Mouse (Mus musculus) heart, embryonic 13.5 days (tissue): ENCODE measurements around the gene Tmem163. TPM values are rescaled to one million over a fixed set of nuclear protein-coding genes. Genes with fewer than 3 reads are reported as not detected.
A peak's percentile ranks its signal among the peaks of the same experiment; 100 is the strongest.

Experiments
- ATAC-seq: fragments of 200-750 bp; cut with Nextera tagmentation; 2 replicates; pipeline ENCODE4 v1.8.0; 2017; ENCODE audit warnings: moderate TSS enrichment; ENCODE audit not compliant: insufficient number of reproducible peaks, low FRiP score, low TSS enrichment; ENCODE audit errors: extremely low read depth
- H3K27ac ChIP-seq: fragments of 300-500 bp; sonication (generic); replicated peaks from 2 replicates; pipeline ENCODE4 v1.5.1; 2015; ENCODE audit warnings: moderate library complexity, mild to moderate bottlenecking, inconsistent platforms
- H3K27me3 ChIP-seq: fragments of 300-500 bp; sonication (generic); replicated peaks from 2 replicates; pipeline ENCODE4 v1.6.1; 2015; ENCODE audit warnings: mild to moderate bottlenecking, inconsistent platforms
- H3K36me3 ChIP-seq: fragments of 300-500 bp; sonication (generic); 2 replicates; pipeline ENCODE4 v1.6.1; 2015; ENCODE audit warnings: mild to moderate bottlenecking, inconsistent platforms
- H3K4me1 ChIP-seq: fragments of 300-500 bp; sonication (generic); 2 replicates; pipeline ENCODE4 v1.6.1; 2015; ENCODE audit warnings: inconsistent platforms
- H3K4me2 ChIP-seq: fragments of 300-500 bp; sonication (generic); 2 replicates; pipeline ENCODE4 v1.6.1; 2015; ENCODE audit warnings: inconsistent platforms, mild to moderate bottlenecking, moderate library complexity
- H3K4me3 ChIP-seq: fragments of 300-500 bp; sonication (generic); 2 replicates; pipeline ENCODE4 v1.5.1; 2015; ENCODE audit warnings: moderate library complexity, mild to moderate bottlenecking, inconsistent platforms
- H3K9ac ChIP-seq: fragments of 300-500 bp; sonication (generic); 2 replicates; pipeline ENCODE4 v1.6.1; 2015; ENCODE audit warnings: inconsistent platforms, mild to moderate bottlenecking, moderate library complexity
- H3K9me3 ChIP-seq: fragments of 300-500 bp; sonication (generic); 2 replicates; pipeline ENCODE4 v1.6.1; 2016; ENCODE audit warnings: inconsistent platforms
- WGBS: fragments of 180-500 bp; shearing (Covaris S2); methylation state at CpG from one replicate; pipeline ENCODE4 v1.1.7; 2015; ENCODE audit warnings: mixed read lengths; 5-methylcytosine and 5-hydroxymethylcytosine counted together
- polyA plus RNA-seq: library from polyadenylated mRNA; unstranded; fragments of >200 nt; fragmentation: Nextera tagmentation; extraction: Ambion mirVana; gene quantifications from 2 replicates; pipeline ENCODE4 v1.2.1, GENCODE M21; 2015

The Tmem163 gene
- polyA plus RNA-seq, 1 experiment from 2014 or later, result 22.4 TPM

DNA sequence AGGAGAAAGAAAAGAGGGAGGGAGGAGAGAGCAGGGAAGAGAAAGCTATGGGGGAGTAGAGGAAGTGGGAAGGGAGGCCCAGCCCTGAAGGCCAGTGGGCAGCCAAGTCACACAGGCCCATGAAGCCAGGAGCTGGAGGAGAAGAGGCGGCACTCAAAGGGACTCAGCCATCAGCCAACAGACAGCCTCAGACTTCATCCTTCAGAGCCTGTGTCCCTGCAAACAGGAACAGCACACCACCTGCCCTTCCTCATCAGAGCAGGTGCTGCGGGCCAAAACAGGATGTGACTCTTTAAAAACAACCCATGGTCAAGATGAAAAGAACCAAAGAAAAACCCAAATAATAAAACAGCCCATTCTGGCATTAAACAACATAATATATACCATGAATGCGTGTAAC lies 165.7 kb downstream of the Tmem163 start:
- no peaks in the 10 kb centered on the region for H3K27me3 ChIP-seq
- no peak overlapping the region for H3K9ac ChIP-seq
- H3K27ac ChIP-seq, result no peak overlapping the region
- peaks cover 19% of the 10 kb centered on the region for H3K4me1 ChIP-seq
- peaks cover 8% of the 10 kb centered on the region; the same call in 1 of the 2 replicates for H3K9me3 ChIP-seq
- no peak overlapping the region for H3K4me3 ChIP-seq
- no peaks in the 10 kb centered on the region for H3K36me3 ChIP-seq
- no peak overlapping the region for H3K4me2 ChIP-seq
- no peak for ATAC-seq
- 86% methylated on average over 3 of the region's 3 CpGs for WGBS

DNA sequence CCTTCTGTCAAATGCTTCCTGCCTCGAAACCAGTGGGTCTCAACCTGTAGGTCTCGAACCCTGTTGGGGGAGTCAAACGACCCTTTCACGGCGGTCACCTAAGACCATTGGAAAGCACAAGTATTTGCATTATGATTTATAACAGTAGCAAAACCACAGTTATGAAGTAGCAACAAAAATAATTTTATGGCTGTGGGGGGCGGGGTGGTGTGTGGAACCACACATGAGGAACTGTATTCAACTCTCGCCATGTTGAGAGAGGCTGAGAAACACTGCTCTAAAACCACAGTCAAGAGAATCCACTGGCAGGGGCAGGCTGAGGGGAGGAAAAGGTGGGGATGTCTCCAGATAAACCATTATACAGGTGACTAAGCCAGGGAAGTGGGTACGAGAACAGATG lies 166.2 kb downstream of the Tmem163 start:
- Histone ChIP-seq H3K4me1 (peaks cover 19% of the 10 kb centered on the region), H3K27ac (no peak overlapping the region), H3K9ac (no peak overlapping the region), H3K4me3 (no peak overlapping the region), H3K9me3 (peaks cover 8% of the 10 kb centered on the region; the same call in 1 of the 2 replicates), H3K4me2 (no peak overlapping the region), H3K36me3 (no peaks in the 10 kb centered on the region), H3K27me3 (no peaks in the 10 kb centered on the region)
- WGBS, result 82% methylated on average over 8 of the region's 8 CpGs
- ATAC-seq, result no peak

DNA sequence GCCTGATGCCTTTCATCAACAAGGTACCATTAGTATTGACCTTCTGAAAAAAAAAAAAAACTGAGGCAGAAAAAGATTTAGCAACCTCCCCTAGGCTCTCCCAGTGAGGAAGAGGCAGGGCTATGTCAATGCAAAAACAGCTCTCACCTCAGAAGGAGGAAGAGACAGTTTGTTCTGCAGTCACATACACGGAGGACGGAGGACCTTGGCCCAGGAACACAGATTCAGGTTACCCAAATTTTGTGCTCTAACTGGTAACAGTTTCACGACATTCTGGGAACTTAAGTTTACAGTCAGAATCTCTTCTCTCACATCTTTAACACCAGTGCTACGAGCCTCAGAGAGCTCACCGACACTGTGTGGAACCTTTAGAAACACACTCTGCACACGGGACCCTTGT lies 166.6 kb downstream of the Tmem163 start:
- Histone ChIP-seq H3K4me2 (no peak overlapping the region), H3K4me1 (peaks cover 19% of the 10 kb centered on the region), H3K36me3 (no peaks in the 10 kb centered on the region), H3K9ac (no peak overlapping the region), H3K27me3 (no peaks in the 10 kb centered on the region), H3K27ac (no peak overlapping the region), H3K4me3 (no peak overlapping the region), H3K9me3 (peaks cover 8% of the 10 kb centered on the region; the same call in 1 of the 2 replicates)
- WGBS, result 72% methylated on average over 6 of the region's 6 CpGs
- ATAC-seq, result no peak

DNA sequence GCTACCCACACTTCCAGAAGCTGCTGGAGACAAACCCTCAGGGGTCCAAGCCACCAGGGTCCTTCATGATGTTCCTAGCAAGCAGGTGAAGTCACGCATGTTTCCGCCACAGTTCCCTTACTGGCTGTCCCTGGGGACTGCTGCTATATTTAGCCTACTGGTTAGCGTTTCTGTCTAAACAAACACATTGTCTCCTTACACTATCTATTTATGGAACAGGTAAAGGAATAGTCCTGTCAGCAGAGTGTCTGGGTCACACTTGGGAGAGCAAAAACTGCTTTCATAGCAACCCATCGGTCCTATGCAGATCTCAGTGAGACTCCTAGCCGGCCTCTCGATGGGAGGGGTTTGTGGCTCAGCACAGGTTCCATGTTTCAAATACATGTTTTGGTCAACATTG lies 168.0 kb downstream of the Tmem163 start:
- H3K27ac ChIP-seq, result peak overlapping the region; percentile 70
- no peak for ATAC-seq

DNA sequence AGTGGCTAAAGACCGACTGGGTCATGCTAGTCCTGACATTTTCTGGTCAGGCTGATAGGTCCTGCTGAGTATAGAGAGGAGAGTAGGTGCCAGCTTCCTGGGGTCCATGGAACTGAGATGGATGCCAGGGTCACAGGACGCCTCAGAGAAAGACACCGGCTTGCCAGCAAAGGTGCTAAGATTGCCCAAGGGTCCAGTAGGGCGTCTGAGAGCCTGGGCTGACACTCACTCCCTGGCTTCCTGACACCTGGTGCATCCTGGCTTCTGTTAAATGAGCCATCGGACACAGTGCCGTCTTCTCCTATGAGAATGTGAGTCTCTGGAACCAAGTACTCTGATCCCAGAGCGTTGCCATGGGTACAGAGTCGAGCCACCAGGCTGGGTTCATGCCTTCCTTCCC lies 170.4 kb downstream of the Tmem163 start:
- H3K9me3 ChIP-seq, result no peaks in the 10 kb centered on the region
- H3K27ac ChIP-seq, result no peak overlapping the region
- H3K4me2 ChIP-seq, result no peak overlapping the region
- peaks cover 22% of the 10 kb centered on the region for H3K4me1 ChIP-seq
- no peaks in the 10 kb centered on the region for H3K36me3 ChIP-seq
- no peak overlapping the region for H3K4me3 ChIP-seq
- no peaks in the 10 kb centered on the region for H3K27me3 ChIP-seq
- 78% methylated on average over 8 of the region's 8 CpGs for WGBS
- no peak for ATAC-seq
- no peak overlapping the region for H3K9ac ChIP-seq

More for the DNA sequence above, 168.0 kb downstream of the Tmem163 start:
- H3K4me1 ChIP-seq, result peaks cover 19% of the 10 kb centered on the region
- no peaks in the 10 kb centered on the region for H3K36me3 ChIP-seq
- no peak overlapping the region for H3K9ac ChIP-seq
- H3K4me2 ChIP-seq, result no peak overlapping the region
- H3K4me3 ChIP-seq, result no peak overlapping the region
- 47% methylated on average over 6 of the region's 6 CpGs for whole genome bisulfite sequencing
- no peaks in the 10 kb centered on the region for H3K27me3 ChIP-seq
- H3K9me3 ChIP-seq, result peaks cover 8% of the 10 kb centered on the region; the same call in 1 of the 2 replicates

DNA sequence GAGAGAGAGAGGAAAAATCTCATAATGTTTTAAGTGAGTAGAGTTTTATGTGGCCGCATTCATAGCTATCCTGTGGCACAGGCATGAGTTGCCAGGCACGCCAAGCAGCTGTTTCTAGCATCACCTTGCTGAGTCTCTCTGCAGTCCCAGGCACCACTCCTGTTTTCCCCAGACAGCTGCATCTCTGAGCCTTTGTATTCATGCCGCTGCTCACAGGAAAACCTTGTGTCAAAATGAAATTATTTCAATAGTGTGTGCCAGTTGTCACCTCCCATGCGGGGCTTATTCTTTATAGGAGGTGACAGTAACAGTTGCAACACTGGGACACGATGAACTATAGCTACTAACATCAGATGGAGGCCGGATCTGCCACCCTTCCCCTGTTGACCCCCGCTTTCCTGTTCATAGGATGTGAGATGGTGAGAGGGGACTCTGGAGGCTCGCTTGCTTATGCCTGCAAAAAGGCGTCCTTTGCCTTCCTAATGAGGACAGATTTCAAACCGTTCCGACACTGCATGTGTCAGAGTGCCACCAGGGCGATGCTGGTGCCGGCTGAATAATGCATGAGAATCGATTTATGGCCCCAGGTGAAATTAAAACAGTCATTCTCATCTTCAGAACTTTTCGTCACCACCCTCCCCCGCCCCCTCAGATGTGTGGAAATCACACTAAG lies 171.1 kb downstream of the Tmem163 start:
- peaks cover 22% of the 10 kb centered on the region for H3K4me1 ChIP-seq
- no peak overlapping the region for H3K4me2 ChIP-seq
- H3K27ac ChIP-seq, result no peak overlapping the region
- no peak overlapping the region for H3K4me3 ChIP-seq
- no peaks in the 10 kb centered on the region for H3K9me3 ChIP-seq
- no peaks in the 10 kb centered on the region for H3K27me3 ChIP-seq
- no peak overlapping the region for H3K9ac ChIP-seq
- H3K36me3 ChIP-seq, result no peaks in the 10 kb centered on the region
- WGBS, result 82% methylated on average over 16 of the region's 16 CpGs
- no peak for ATAC-seq

DNA sequence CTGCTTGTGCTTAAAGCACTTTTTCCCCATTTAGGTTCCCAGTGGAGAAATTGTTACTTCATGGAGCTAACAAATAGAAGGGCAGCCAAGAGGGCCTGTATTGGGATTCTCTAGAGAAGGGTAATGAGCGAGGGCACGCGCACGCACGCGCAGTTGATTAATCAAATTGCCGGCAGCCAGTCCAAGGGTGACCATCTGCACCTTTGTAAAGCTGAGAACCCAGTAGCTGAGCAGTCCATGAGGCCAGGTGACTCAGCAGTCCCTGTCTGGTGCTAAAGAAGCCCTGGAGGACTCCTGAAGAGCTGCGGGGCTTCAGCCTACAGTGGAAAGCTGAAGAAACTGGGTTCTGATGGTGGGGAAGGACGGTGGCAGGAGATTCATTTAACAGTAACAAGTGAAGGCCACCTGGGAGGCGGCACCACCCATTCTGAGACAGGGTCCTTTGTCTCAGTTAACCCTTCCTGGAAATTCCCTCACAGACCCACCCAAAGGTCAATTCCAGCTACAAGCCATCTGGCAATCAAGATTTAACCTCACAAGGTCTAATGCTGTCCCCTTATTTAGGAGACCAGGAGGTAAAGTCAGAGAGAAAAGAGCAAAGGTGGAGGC lies 172.2 kb downstream of the Tmem163 start:
- H3K4me3 ChIP-seq, result no peak overlapping the region
- H3K27me3 ChIP-seq, result no peaks in the 10 kb centered on the region
- no peak overlapping the region for H3K9ac ChIP-seq
- peaks cover 18% of the 10 kb centered on the region for H3K4me1 ChIP-seq
- no peak overlapping the region for H3K4me2 ChIP-seq
- ATAC-seq, result no peak
- WGBS, result 74% methylated on average over 10 of the region's 10 CpGs
- H3K9me3 ChIP-seq, result no peaks in the 10 kb centered on the region
- H3K27ac ChIP-seq, result no peak overlapping the region
- H3K36me3 ChIP-seq, result no peaks in the 10 kb centered on the region

- WGBS, result 47% methylated on average over 17 of the region's 17 CpGs
- H3K27ac ChIP-seq, result no peak overlapping the region
Observed at GRCm38 (mm10) chr1:127500701-127501100, 178.6 kb downstream of the Tmem163 start.

DNA sequence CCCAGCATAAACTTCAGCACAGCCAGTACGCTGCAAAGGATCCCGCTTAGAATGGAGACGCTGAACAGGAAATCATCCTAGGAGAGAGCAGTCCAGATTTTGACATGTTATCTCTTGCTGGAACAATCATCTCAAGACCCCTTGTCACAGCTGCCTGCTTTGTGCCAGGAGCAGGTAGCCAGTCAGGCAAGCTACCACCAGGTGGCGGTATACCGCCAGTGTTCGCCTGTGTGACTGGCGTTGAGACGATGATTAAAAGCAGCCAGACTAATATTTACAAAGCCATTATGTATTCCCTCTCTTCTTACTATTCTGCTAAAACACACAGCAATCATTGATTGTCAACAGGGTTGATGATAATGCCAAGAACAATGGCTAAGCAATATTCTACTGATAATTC lies 179.1 kb downstream of the Tmem163 start:
- Histone ChIP-seq H3K27me3 (no peaks in the 10 kb centered on the region), H3K4me3 (no peak overlapping the region), H3K4me1 (peaks cover 15% of the 10 kb centered on the region; the same call in 1 of the 2 replicates), H3K27ac (no peak overlapping the region), H3K36me3 (no peaks in the 10 kb centered on the region), H3K9ac (no peak overlapping the region), H3K9me3 (no peaks in the 10 kb centered on the region), H3K4me2 (0 out of 2 replicates have a peak overlapping the region, but pooled peaks have one; percentile 20)
- WGBS, result 6% methylated on average over 8 of the region's 8 CpGs
- ATAC-seq, result no peak

More at GRCm38 (mm10) chr1:127500701-127501100, 178.6 kb downstream of the Tmem163 start:
- Histone ChIP-seq H3K9me3 (no peaks in the 10 kb centered on the region), H3K4me1 (peaks cover 15% of the 10 kb centered on the region; the same call in 1 of the 2 replicates), H3K4me2 (peak overlapping the region; percentile 20; the same call in 1 of the 2 replicates), H3K36me3 (no peaks in the 10 kb centered on the region), H3K4me3 (no peak overlapping the region), H3K27me3 (no peaks in the 10 kb centered on the region), H3K9ac (no peak overlapping the region)
- ATAC-seq, result no peak

- Histone ChIP-seq H3K27ac (no peak overlapping the region), H3K9ac (no peak overlapping the region)
- WGBS, result 31% methylated on average over 9 of the region's 9 CpGs
Observed at GRCm38 (mm10) chr1:127498746-127499145, 180.6 kb downstream of the Tmem163 start.

DNA sequence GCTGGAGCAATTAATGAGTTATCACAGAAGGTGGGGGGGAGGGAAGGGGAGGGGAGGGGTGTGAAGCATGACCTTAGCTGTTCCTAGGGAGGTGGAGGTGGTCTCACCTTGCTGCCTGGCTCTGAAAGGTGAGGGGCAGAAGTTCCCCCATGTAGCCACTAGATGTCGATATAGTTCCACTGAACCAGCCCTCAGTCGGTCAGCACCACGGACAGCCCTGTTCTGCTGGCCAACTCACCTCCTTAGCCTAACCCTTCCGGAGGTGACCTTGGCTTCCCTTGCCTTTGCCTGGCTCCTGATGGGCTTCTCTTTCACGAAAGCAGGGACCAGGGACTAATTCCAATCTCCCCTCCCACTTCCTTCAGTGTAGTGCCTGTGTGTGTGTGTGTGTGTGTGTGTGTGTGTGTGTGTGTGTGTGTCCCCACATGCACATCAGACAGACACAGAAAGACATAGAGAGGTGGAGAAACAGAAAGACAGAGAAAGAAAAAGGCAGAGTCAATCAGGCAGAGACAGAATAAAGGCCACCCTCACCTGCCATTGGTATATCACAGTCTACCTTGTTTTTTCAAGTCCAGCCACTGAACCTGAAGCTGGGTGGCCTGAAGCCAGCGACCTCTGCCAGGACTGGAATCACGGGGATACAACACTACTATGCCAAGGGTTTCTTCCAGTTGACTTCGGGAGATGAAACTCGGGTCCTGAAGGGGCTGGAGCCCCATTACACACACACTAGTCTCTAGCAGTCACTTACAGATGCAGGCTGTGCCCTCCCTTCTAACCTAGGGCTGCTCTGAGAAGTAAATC lies 182.4 kb downstream of the Tmem163 start:
- H3K27me3 ChIP-seq, result no peaks in the 10 kb centered on the region
- no peak overlapping the region for H3K4me3 ChIP-seq
- WGBS, result 31% methylated on average over 9 of the region's 9 CpGs
- H3K36me3 ChIP-seq, result no peaks in the 10 kb centered on the region
- ATAC-seq, result peak; percentile 18; the same call in 1 of the 2 replicates
- no peak overlapping the region for H3K4me2 ChIP-seq
- peaks cover 11% of the 10 kb centered on the region; the same call in 1 of the 2 replicates for H3K4me1 ChIP-seq
- no peak overlapping the region for H3K9ac ChIP-seq
- no peak overlapping the region for H3K27ac ChIP-seq
- H3K9me3 ChIP-seq, result no peaks in the 10 kb centered on the region

More at GRCm38 (mm10) chr1:127498746-127499145, 180.6 kb downstream of the Tmem163 start:
- peaks cover 11% of the 10 kb centered on the region; the same call in 1 of the 2 replicates for H3K4me1 ChIP-seq
- H3K27me3 ChIP-seq, result no peaks in the 10 kb centered on the region
- no peaks in the 10 kb centered on the region for H3K36me3 ChIP-seq
- H3K4me3 ChIP-seq, result no peak overlapping the region
- H3K9me3 ChIP-seq, result no peaks in the 10 kb centered on the region
- no peak overlapping the region for H3K4me2 ChIP-seq
- no peak for ATAC-seq
